8 mouse cellular contexts compared by ENCODE assay signal in genomic region chr3:57267559-57268173, GRCm38 (mm10). TPM values are rescaled to one million over a fixed set of nuclear protein-coding genes. Genes with fewer than 3 reads are reported as not detected.
DNase-seq lines count a peak whose midpoint lies in the region; ATAC-seq and TF ChIP-seq lines count a peak whose summit lies in the region.

No protein-coding gene starts in this region.

- intact Hi-C loops in gastrocnemius, adult 2 months (cut with DNase I) = loop anchor here (1.0 to 5.0 kb wide), 2 partner anchors 181 to 360 kb away; no protein-coding TSS in a partner anchor

- no peak overlapping the region for H3K4me2 ChIP-seq in hindbrain, embryonic 16.5 days (ENCODE audit: low read length)
- no peak overlapping the region for H3K4me2 ChIP-seq in limb, embryonic 11.5 days (ENCODE audit: low read depth, severe bottlenecking)
- H3K4me2 ChIP-seq in midbrain, embryonic 16.5 days (ENCODE audit: low read length) = no peak overlapping the region

- peak; percentile 48 for DNase-seq in gastrocnemius, adult 2 months
- no peak for DNase-seq in gastrocnemius, postnatal 25 days
- DNase-seq in adrenal gland, postnatal 10 days = peak; percentile 59
- peak; percentile 75 for DNase-seq in limb, embryonic 11.5 days (ENCODE audit: low spot score)

- no peaks in the 10 kb centered on the region for H3K27me3 ChIP-seq in hindbrain, embryonic 16.5 days (replicated peaks; ENCODE audit: control insufficient read depth, insufficient read depth, low read length)
- H3K27me3 ChIP-seq in limb, embryonic 11.5 days (ENCODE audit: control insufficient read depth, insufficient read depth, low read length) = no peaks in the 10 kb centered on the region
- H3K27me3 ChIP-seq in midbrain, embryonic 16.5 days (ENCODE audit: control insufficient read depth, insufficient read depth, low read depth, low read length) = no peaks in the 10 kb centered on the region

- no peaks in the 10 kb centered on the region for H3K36me3 ChIP-seq in hindbrain, embryonic 16.5 days (ENCODE audit: control insufficient read depth, insufficient read depth, low read length)
- H3K36me3 ChIP-seq in limb, embryonic 11.5 days (ENCODE audit: control insufficient read depth, insufficient read depth, low read length) = no peaks in the 10 kb centered on the region
- no peaks in the 10 kb centered on the region for H3K36me3 ChIP-seq in midbrain, embryonic 16.5 days (ENCODE audit: control insufficient read depth, insufficient read depth, low read length)

- ATAC-seq in hindbrain, embryonic 16.5 days = peak; percentile 90
- ATAC-seq in limb, embryonic 11.5 days (ENCODE audit: insufficient number of reproducible peaks, low FRiP score, low TSS enrichment, low read depth) = 0 out of 2 replicates have a peak, but pooled peaks have one; percentile 21
- peak; percentile 71 for ATAC-seq in midbrain, embryonic 16.5 days
- ATAC-seq in activated CD4-positive, CD25-positive, alpha-beta regulatory T cell, adult 4 months = no peak

- no peak for TF ChIP-seq POLR2A in embryonic fibroblast, embryonic 13.5 days (IDR thresholded peaks at IDR 0.05; ENCODE audit: low read depth, low read length)

- H3K4me3 ChIP-seq in gastrocnemius, adult 2 months = no peak overlapping the region
- no peak overlapping the region for H3K4me3 ChIP-seq in embryonic fibroblast, embryonic 13.5 days (ENCODE audit: insufficient read depth, low read length)
- no peak overlapping the region for H3K4me3 ChIP-seq in hindbrain, embryonic 16.5 days (ENCODE audit: low read length)
- no peak overlapping the region for H3K4me3 ChIP-seq in limb, embryonic 11.5 days (ENCODE audit: low read depth, low read length)
- no peak overlapping the region for H3K4me3 ChIP-seq in midbrain, embryonic 16.5 days (ENCODE audit: low read depth, low read length)

- H3K27ac ChIP-seq in gastrocnemius, adult 2 months = no peak overlapping the region
- no peak overlapping the region for H3K27ac ChIP-seq in embryonic fibroblast, embryonic 13.5 days (ENCODE audit: insufficient read depth, low read length)
- no peak overlapping the region for H3K27ac ChIP-seq in hindbrain, embryonic 16.5 days (ENCODE audit: low read depth, low read length)
- no peak overlapping the region for H3K27ac ChIP-seq in limb, embryonic 11.5 days (replicated peaks; ENCODE audit: low read depth, low read length)
- no peak overlapping the region for H3K27ac ChIP-seq in midbrain, embryonic 16.5 days (ENCODE audit: low read length)

- H3K9ac ChIP-seq in hindbrain, embryonic 16.5 days (ENCODE audit: low read depth, low read length) = no peak overlapping the region
- no peak overlapping the region for H3K9ac ChIP-seq in limb, embryonic 11.5 days (ENCODE audit: low read length)
- no peak overlapping the region for H3K9ac ChIP-seq in midbrain, embryonic 16.5 days (ENCODE audit: low read depth, low read length)

- peak; percentile 90 for TF ChIP-seq CTCF in gastrocnemius, adult 2 months (IDR thresholded peaks at IDR 0.05)
- peak; percentile 61; the same call in 1 of the 2 replicates for TF ChIP-seq CTCF in embryonic fibroblast, embryonic 13.5 days (IDR thresholded peaks at IDR 0.05; ENCODE audit: borderline replicate concordance, insufficient read depth, low read length)

- WGBS in hindbrain, embryonic 16.5 days = 36% methylated on average over 6 of the region's 6 CpGs
- WGBS in limb, embryonic 11.5 days = 36% methylated on average over 6 of the region's 6 CpGs
- 36% methylated on average over 6 of the region's 6 CpGs for WGBS in midbrain, embryonic 16.5 days

- H3K9me3 ChIP-seq in hindbrain, embryonic 16.5 days (ENCODE audit: control insufficient read depth, low read length) = no peaks in the 10 kb centered on the region
- no peaks in the 10 kb centered on the region for H3K9me3 ChIP-seq in limb, embryonic 11.5 days (ENCODE audit: control insufficient read depth, low read length)
- H3K9me3 ChIP-seq in midbrain, embryonic 16.5 days (replicated peaks; ENCODE audit: control insufficient read depth, low read length, poor library complexity, severe bottlenecking) = no peaks in the 10 kb centered on the region

- peaks cover 2% of the 10 kb centered on the region; the same call in 1 of the 2 replicates for H3K4me1 ChIP-seq in embryonic fibroblast, embryonic 13.5 days (ENCODE audit: control insufficient read depth, insufficient read depth, low read length)
- H3K4me1 ChIP-seq in hindbrain, embryonic 16.5 days (ENCODE audit: control insufficient read depth, insufficient read depth, low read depth, low read length) = no peaks in the 10 kb centered on the region
- no peaks in the 10 kb centered on the region for H3K4me1 ChIP-seq in limb, embryonic 11.5 days (ENCODE audit: control insufficient read depth, insufficient read depth, low read length)
- no peaks in the 10 kb centered on the region for H3K4me1 ChIP-seq in midbrain, embryonic 16.5 days (ENCODE audit: control insufficient read depth, insufficient read depth, low read length)

RNA-seq across cellular contexts. Expression of gene Tm4sf1, which starts 34.1 kb away (rescaled TPM):
- 10 to 100 TPM; 15.6 to 20.9 TPM for total RNA-seq in gastrocnemius, adult 2 months (2021)
- 10 to 100 TPM; 20.5 to 22.9 TPM for total RNA-seq in gastrocnemius, postnatal 25 days (2021)
- total RNA-seq in adrenal gland, postnatal 10 days (2021) = 10 to 100 TPM; 64.2 to 67.6 TPM
- 123 and 314 TPM in 2 replicates for polyA plus RNA-seq in embryonic fibroblast, embryonic 13.5 days (2011; ENCODE audit: insufficient read length, low read depth, missing spikeins)
- polyA plus RNA-seq in hindbrain, embryonic 16.5 days (2015; fragmentation: Nextera tagmentation; extraction: Ambion mirVana) = 29.2 and 37.6 TPM in 2 replicates
- polyA plus RNA-seq in limb, embryonic 11.5 days (2014; fragmentation: Nextera tagmentation; extraction: Ambion mirVana) = 4.1 and 6.5 TPM in 2 replicates
- 21.6 and 22.7 TPM in 2 replicates for polyA plus RNA-seq in midbrain, embryonic 16.5 days (2015; fragmentation: Nextera tagmentation; extraction: Ambion mirVana)
- under 1 TPM in 1 of 2 experiments, not detected in 1; 0.58 TPM for polyA plus RNA-seq in activated CD4-positive, CD25-positive, alpha-beta regulatory T cell, adult 4 months (2017; shearing (Covaris generic))
